Mouse (Mus musculus): ENCODE measurements around the gene Ikzf2. TPM values are rescaled to one million over a fixed set of nuclear protein-coding genes. Genes with fewer than 3 reads are reported as not detected.

Ikzf2 gene
- total RNA-seq, 2 experiments from 2014 or later = 5.8 to 7.1 TPM

GRCm38 (mm10) chr1:69519356-69519755 lies 167.7 kb downstream of the Ikzf2 start:
- intact Hi-C loops (cut with DNase I) = no loop called here
- no peak for DNase-seq

DNA sequence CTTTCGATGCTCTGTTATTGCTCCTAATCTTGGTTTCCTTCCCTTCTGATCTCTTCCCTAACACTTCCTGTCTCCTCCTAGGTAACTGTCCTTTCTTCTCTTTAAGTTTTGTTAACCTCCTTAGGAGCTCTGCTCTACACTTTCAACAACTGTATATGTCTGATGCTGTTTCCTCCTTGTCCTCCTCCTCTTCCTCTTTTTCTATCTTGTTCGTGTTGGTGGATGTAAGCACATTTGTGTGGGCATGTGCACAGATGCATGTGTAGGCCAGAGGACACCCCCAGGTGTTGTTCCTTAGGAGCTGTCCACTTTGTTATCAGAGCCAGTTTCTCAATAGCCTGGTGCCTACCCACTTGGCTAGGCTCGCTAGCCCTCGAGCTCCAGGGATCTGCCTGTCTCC lies 169.0 kb downstream of the Ikzf2 start:
- DNase-seq = no peak
- intact Hi-C loops (cut with DNase I) = no loop called here

GRCm38 (mm10) chr1:69516144-69516543 lies 170.9 kb downstream of the Ikzf2 start:
- DNase-seq = no peak
- intact Hi-C loops (cut with DNase I) = no loop called here

- no peak for DNase-seq
- intact Hi-C loops (cut with DNase I) = no loop called here
Measured at GRCm38 (mm10) chr1:69513595-69514250, 173.3 kb downstream of the Ikzf2 start.

DNA sequence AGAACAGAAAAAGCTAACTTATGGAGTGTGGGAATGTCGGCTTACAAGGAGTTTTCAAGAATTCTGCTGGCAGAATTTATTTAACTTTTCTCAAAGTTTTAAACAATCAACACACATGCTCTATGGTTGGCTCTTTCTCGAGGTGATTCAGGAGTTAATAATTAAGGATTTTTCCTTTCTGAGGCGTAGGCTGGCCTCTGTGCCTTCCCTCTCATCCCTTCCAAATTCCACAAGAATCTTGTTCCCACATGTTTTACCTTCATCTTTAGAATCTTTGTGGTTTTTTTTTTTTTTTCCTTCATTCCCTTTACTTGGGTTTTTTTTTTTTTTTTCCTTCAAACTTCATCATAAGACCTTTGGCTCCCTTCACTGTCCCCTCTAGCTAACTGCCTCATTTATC lies 178.8 kb downstream of the Ikzf2 start:
- intact Hi-C loops (cut with DNase I) = no loop called here
- no peak for DNase-seq

- DNase-seq = no peak
- intact Hi-C loops (cut with DNase I) = no loop called here
Measured at GRCm38 (mm10) chr1:69507513-69507912, 179.5 kb downstream of the Ikzf2 start.

DNA sequence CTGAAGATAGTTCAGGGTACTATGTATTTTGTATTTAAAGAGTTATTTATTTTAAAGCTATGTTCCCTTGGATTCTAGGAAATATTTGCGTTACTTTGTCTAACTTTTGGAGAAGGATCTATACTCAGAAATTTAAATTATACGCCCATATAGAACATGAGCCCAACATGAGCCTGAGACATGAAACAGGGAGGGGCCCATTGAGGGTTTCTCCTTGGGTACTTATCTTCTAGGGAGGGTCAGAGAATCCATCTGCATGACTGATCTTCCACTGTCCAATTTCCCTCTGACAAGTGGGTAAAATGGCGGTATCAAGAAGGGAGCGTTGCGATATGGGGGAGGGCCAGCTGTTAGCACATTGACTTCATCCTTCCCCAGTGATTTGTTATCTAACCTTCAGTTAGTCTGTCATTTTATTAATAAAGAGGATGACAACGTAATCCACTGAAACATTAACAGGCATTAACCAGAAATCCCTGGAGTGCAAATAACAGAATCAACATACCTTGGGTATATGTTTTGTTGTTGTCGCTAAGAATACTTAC lies 180.4 kb downstream of the Ikzf2 start:
- DNase-seq = no peak
- intact Hi-C loops (cut with DNase I) = no loop called here

GRCm38 (mm10) chr1:69506011-69506410 lies 181.0 kb downstream of the Ikzf2 start:
- DNase-seq = no peak

DNA sequence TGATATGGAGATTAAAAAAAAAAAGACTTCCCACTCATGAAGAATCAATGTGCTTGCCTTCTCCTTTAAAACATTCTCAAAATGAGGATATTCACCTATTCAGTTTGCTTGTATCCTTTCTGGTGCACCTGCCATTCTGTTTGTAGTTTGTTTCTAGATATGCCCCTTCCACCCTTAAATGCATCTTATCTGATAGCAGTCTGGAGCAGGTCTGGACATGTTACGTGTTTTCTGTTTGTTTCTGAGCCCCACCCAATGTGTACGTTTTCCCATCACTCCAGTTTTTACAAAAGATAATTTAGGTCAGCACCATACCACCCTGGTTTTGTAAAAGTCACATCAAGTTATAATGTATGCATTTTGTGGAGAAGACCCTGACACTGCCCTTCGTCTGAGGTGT lies 186.7 kb downstream of the Ikzf2 start:
- DNase-seq = no peak
- intact Hi-C loops (cut with DNase I) = no loop called here

More at GRCm38 (mm10) chr1:69506011-69506410, 181.0 kb downstream of the Ikzf2 start:
- intact Hi-C loops (cut with DNase I) = no loop called here

DNA sequence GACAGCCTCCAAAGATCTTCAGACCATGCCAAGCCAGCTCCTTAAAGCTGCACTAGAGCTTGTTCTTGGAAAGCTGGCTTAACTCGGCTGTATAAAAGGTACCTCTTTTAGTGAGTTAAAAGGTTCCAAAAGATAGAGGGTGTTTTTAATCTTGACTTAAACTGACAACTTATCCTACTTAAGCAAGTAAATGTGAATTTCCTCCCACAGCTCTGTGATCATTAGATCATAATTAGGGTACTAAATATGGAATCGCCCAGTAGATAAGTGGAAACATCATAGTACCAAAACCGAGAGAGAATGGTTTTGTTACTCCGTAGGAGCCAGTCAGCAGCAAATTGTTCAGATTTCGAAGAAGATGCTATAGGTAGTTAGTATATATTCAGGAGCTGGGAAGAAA lies 187.4 kb downstream of the Ikzf2 start:
- intact Hi-C loops (cut with DNase I) = no loop called here
- no peak for DNase-seq

GRCm38 (mm10) chr1:69498862-69499306 lies 188.2 kb downstream of the Ikzf2 start:
- DNase-seq = no peak
- intact Hi-C loops (cut with DNase I) = no loop called here

- intact Hi-C loops (cut with DNase I) = no loop called here
- no peak for DNase-seq
Measured at GRCm38 (mm10) chr1:69496055-69496454, 191.0 kb downstream of the Ikzf2 start.

DNA sequence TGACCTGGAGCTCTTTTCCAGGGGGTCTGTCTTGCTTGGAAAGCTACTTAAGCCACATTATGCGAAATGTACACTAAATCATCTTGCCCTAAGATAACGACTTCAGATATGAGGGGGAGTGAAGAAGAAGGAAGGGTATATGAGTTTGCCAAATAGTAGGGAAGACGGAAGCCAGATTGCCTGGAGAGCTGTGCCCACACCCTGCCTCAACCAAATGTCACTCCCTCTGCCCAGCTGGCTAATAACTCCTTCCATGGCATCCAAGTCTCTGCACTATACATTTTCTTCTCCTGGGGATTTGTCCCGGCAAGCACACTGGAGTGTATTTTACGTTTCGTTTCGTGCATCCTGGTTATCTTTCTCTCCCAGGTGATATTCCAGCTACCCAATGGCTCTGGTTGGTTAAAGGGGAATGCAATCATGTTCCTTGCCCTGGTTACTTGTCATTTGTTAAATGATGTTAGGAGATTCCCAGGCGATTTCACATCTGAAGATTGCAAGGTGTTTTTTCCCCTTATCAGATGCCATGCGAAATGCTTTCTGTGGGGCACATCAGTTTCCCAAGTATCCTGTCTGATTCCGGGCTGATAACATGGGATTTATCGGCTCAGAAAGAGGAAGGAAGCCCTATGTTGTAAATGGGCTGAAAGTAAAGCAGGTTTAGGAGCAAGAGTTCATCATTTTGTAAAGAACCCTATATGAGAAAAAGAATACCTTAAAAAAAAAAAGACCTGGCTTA lies 193.6 kb downstream of the Ikzf2 start:
- intact Hi-C loops (cut with DNase I) = no loop called here
- DNase-seq = no peak

- DNase-seq = no peak
- intact Hi-C loops (cut with DNase I) = no loop called here
Measured at GRCm38 (mm10) chr1:69492013-69492412, 195.0 kb downstream of the Ikzf2 start.

GRCm38 (mm10) chr1:69489026-69489425 lies 198.0 kb downstream of the Ikzf2 start:
- DNase-seq = no peak
- intact Hi-C loops (cut with DNase I) = no loop called here

GRCm38 (mm10) chr1:69488625-69489024 lies 198.4 kb downstream of the Ikzf2 start:
- no peak for DNase-seq
- intact Hi-C loops (cut with DNase I) = no loop called here

Other genes with a start within 250 kb of the Ikzf2 start
- gene Spag16, start 139.7 kb upstream of the Ikzf2 start, total RNA-seq (2021) = not detected